Mouse (Mus musculus): ENCODE data around the gene Slc6a9. TPM values are rescaled to one million over a fixed set of nuclear protein-coding genes. Genes with fewer than 3 reads are reported as not detected.

The Slc6a9 gene
- polyA plus RNA-seq, 1 experiment from 2014 or later, result 5.5 TPM

- H3K27me3 ChIP-seq (replicated peaks; ENCODE audit: control insufficient read depth, insufficient read depth, low read length), result peaks cover 8% of the 10 kb centered on the region
- H3K9ac ChIP-seq (ENCODE audit: low read depth, low read length), result no peak overlapping the region
- H3K9me3 ChIP-seq (ENCODE audit: control insufficient read depth, low read length), result no peaks in the 10 kb centered on the region
- H3K4me1 ChIP-seq (ENCODE audit: control insufficient read depth, insufficient read depth, low read length), result no peaks in the 10 kb centered on the region
- DNase-seq (ENCODE audit: low spot score) (no peak), ATAC-seq (ENCODE audit: low read depth) (no peak)
- H3K27ac ChIP-seq (replicated peaks; ENCODE audit: low read depth, low read length), result no peak overlapping the region
- H3K4me2 ChIP-seq (ENCODE audit: low read depth, low read length), result no peak overlapping the region
- WGBS, result 84% methylated on average over 2 of the region's 2 CpGs
- H3K36me3 ChIP-seq (ENCODE audit: control insufficient read depth, insufficient read depth, low read length), result no peaks in the 10 kb centered on the region; the same call in 1 of the 2 replicates
- H3K4me3 ChIP-seq (ENCODE audit: low read depth, low read length), result no peak overlapping the region
Observed at GRCm38 (mm10) chr4:117921358-117921757, 87.1 kb downstream of the Slc6a9 start.

- DNase-seq (ENCODE audit: low spot score), result peak; percentile 15
- no peak overlapping the region for H3K4me2 ChIP-seq (ENCODE audit: low read depth, low read length)
- peaks cover 4% of the 10 kb centered on the region; the same call in 1 of the 2 replicates for H3K4me1 ChIP-seq (ENCODE audit: control insufficient read depth, insufficient read depth, low read length)
- WGBS, result 34% methylated on average over 2 of the region's 2 CpGs
- H3K9ac ChIP-seq (ENCODE audit: low read depth, low read length), result no peak overlapping the region
- peaks cover 27% of the 10 kb centered on the region for H3K27me3 ChIP-seq (replicated peaks; ENCODE audit: control insufficient read depth, insufficient read depth, low read length)
- H3K4me3 ChIP-seq (ENCODE audit: low read depth, low read length), result no peak overlapping the region
- H3K36me3 ChIP-seq (ENCODE audit: control insufficient read depth, insufficient read depth, low read length), result no peaks in the 10 kb centered on the region; the same call in 1 of the 2 replicates
- H3K27ac ChIP-seq (replicated peaks; ENCODE audit: low read depth, low read length), result no peak overlapping the region
- ATAC-seq (ENCODE audit: low read depth), result no peak
- no peaks in the 10 kb centered on the region for H3K9me3 ChIP-seq (ENCODE audit: control insufficient read depth, low read length)
Observed at GRCm38 (mm10) chr4:117923450-117923849, 89.1 kb downstream of the Slc6a9 start.

Other genes starting within 250 kb of the Slc6a9 start
- gene Dmap1, start 152.2 kb upstream of the Slc6a9 start, polyA plus RNA-seq (2014; fragmentation: Nextera tagmentation; extraction: Ambion mirVana), result 56.2 and 66.1 TPM in 2 replicates
- gene Gm12845, start 110.1 kb upstream of the Slc6a9 start, polyA plus RNA-seq (2014; fragmentation: Nextera tagmentation; extraction: Ambion mirVana), result not detected in 2 replicates
- not detected in 2 replicates for gene Klf17, start 68.9 kb upstream of the Slc6a9 start, polyA plus RNA-seq (2014; fragmentation: Nextera tagmentation; extraction: Ambion mirVana)
- gene Ccdc24, start 38.1 kb downstream of the Slc6a9 start, polyA plus RNA-seq (2014; fragmentation: Nextera tagmentation; extraction: Ambion mirVana), result 2.3 and 3.3 TPM in 2 replicates
- gene B4galt2, start 49.0 kb downstream of the Slc6a9 start, polyA plus RNA-seq (2014; fragmentation: Nextera tagmentation; extraction: Ambion mirVana), result 34.3 and 42.8 TPM in 2 replicates
- 199 and 230 TPM in 2 replicates for gene Atp6v0b, start 52.8 kb downstream of the Slc6a9 start, polyA plus RNA-seq (2014; fragmentation: Nextera tagmentation; extraction: Ambion mirVana)
- 13.4 and 15.0 TPM in 2 replicates for gene Dph2, start 57.5 kb downstream of the Slc6a9 start, polyA plus RNA-seq (2014; fragmentation: Nextera tagmentation; extraction: Ambion mirVana)
- 38.2 and 40.6 TPM in 2 replicates for gene Ipo13, start 80.5 kb downstream of the Slc6a9 start, polyA plus RNA-seq (2014; fragmentation: Nextera tagmentation; extraction: Ambion mirVana)
- 2.1 and 2.8 TPM in 2 replicates for gene Artn, start 95.3 kb downstream of the Slc6a9 start, polyA plus RNA-seq (2014; fragmentation: Nextera tagmentation; extraction: Ambion mirVana)

All from embryonic facial prominence, embryonic 14.5 days (tissue).